Mouse (Mus musculus): ENCODE measurements around the gene Npvf. TPM values are rescaled to one million over a fixed set of nuclear protein-coding genes. Genes with fewer than 3 reads are reported as not detected.
"Not testable (repeated sequence)": the region's sequence is repeated elsewhere in the genome, so short reads cannot be mapped to it uniquely, and the experiment has no call there.

The Npvf gene
- polyA plus RNA-seq, 1 experiment from 2014 or later = not detected

DNA sequence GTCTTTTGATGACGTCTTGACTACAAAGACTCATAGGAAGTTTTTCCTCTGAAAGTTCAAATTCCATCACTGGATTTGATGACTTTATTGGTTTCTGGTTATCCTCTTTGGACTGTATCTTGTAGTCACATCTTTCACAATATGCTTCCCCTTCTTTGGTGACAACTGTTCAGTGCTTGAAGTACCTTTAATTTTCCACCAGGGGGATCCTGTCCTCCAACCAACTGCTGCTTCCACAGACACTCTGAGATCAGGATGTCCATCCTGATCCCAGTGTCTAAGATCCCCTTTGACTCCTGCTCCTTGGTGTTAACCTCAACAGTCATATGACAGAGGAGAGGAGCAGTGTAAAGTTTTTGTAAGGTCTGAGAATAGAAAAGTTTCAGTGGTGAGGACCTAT is 36.0 kb downstream of the Npvf start:
- not testable (repeated sequence) for H3K4me3 ChIP-seq; H3K36me3 ChIP-seq (ENCODE audit: poor library complexity, severe bottlenecking); H3K4me1 ChIP-seq; H3K4me2 ChIP-seq; ATAC-seq; H3K27me3 ChIP-seq; H3K9ac ChIP-seq; H3K27ac ChIP-seq; H3K9me3 ChIP-seq (replicated peaks)
- 88% methylated on average over 1 of the region's 1 CpGs for WGBS

DNA sequence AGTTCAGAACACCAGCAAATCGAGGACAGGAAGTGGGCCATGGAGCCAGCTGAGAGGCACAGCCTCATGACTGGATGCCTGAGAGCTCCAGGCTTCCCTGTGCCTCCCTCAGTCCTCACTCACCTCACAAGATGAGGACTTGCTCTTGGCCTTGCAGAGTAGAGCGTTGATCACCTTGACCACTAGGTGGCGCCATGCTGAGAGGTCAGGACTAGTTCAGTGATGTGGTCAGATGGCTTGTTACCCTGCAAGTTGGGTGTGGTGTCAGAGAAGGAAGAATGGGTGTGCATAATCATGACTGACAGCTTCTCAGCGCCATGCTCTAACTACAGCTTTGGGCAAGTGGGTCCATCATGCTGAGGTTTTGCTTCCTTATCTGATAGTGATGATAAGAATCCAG is 52.6 kb downstream of the Npvf start:
- Histone ChIP-seq H3K9me3 (replicated peaks) (no peaks in the 10 kb centered on the region), H3K27ac (no peak overlapping the region), H3K36me3 (ENCODE audit: poor library complexity, severe bottlenecking) (no peaks in the 10 kb centered on the region), H3K27me3 (no peaks in the 10 kb centered on the region), H3K9ac (no peak overlapping the region), H3K4me2 (no peak overlapping the region), H3K4me3 (no peak overlapping the region), H3K4me1 (peaks cover 5% of the 10 kb centered on the region; the same call in 1 of the 2 replicates)
- no peak for ATAC-seq
- 44% methylated on average over 4 of the region's 4 CpGs for WGBS

Other genes with a start within 250 kb of the Npvf start
- gene Osbpl3, start 198.2 kb downstream of the Npvf start, polyA plus RNA-seq (2015; fragmentation: Nextera tagmentation; extraction: Ambion mirVana) = 4.5 and 4.7 TPM in 2 replicates
- gene Cycs, start 87.9 kb downstream of the Npvf start, polyA plus RNA-seq (2015; fragmentation: Nextera tagmentation; extraction: Ambion mirVana) = 70.1 and 78.9 TPM in 2 replicates
- 0.62 and 0.82 TPM in 2 replicates for gene 4921507P07Rik, start 57.8 kb downstream of the Npvf start, polyA plus RNA-seq (2015; fragmentation: Nextera tagmentation; extraction: Ambion mirVana)

All from forebrain, embryonic 13.5 days (tissue).